Mouse (Mus musculus) heart, embryonic 12.5 days (tissue): ENCODE results near the gene Arl5a. TPM values are rescaled to one million over a fixed set of nuclear protein-coding genes. Genes with fewer than 3 reads are reported as not detected.

Experiments used
- ATAC-seq: fragments of 200-750 bp; cut with Nextera tagmentation; 2 replicates; pipeline ENCODE4 v1.8.0; 2017; ENCODE audit warnings: moderate TSS enrichment, moderate library complexity; ENCODE audit not compliant: insufficient number of reproducible peaks, low FRiP score
- H3K27ac ChIP-seq: fragments of 300-500 bp; sonication (generic); 2 replicates; pipeline ENCODE4 v1.5.1; 2016; ENCODE audit warnings: mild to moderate bottlenecking, moderate library complexity; ENCODE audit not compliant: poor library complexity, severe bottlenecking
- H3K27me3 ChIP-seq: fragments of 300-500 bp; sonication (generic); replicated peaks from 2 replicates; pipeline ENCODE4 v1.6.1; 2016; ENCODE audit warnings: mild to moderate bottlenecking, moderate library complexity
- H3K36me3 ChIP-seq: fragments of 300-500 bp; sonication (generic); 2 replicates; pipeline ENCODE4 v1.6.1; 2016; ENCODE audit warnings: mild to moderate bottlenecking, moderate library complexity
- H3K4me1 ChIP-seq: fragments of 300-500 bp; sonication (generic); replicated peaks from 2 replicates; pipeline ENCODE4 v1.6.1; 2016; ENCODE audit warnings: mild to moderate bottlenecking
- H3K4me2 ChIP-seq: fragments of 300-500 bp; sonication (generic); 2 replicates; pipeline ENCODE4 v1.6.1; 2016; ENCODE audit warnings: mild to moderate bottlenecking, moderate library complexity
- H3K4me3 ChIP-seq: fragments of 300-500 bp; sonication (generic); 2 replicates; pipeline ENCODE4 v1.5.1; 2016; ENCODE audit warnings: mild to moderate bottlenecking
- H3K9ac ChIP-seq: fragments of 300-500 bp; sonication (generic); 2 replicates; pipeline ENCODE4 v1.6.1; 2016; ENCODE audit warnings: mild to moderate bottlenecking, moderate library complexity
- H3K9me3 ChIP-seq: fragments of 300-500 bp; sonication (generic); replicated peaks from 2 replicates; pipeline ENCODE4 v1.6.1; 2016; ENCODE audit warnings: mild to moderate bottlenecking, moderate library complexity
- WGBS: fragments of 180-500 bp; shearing (Covaris S2); methylation state at CpG from one replicate; pipeline ENCODE4 v1.1.7; 2016; 5-methylcytosine and 5-hydroxymethylcytosine counted together
- polyA plus RNA-seq: library from polyadenylated mRNA; unstranded; fragments of >200 nt; fragmentation: Nextera tagmentation; extraction: Ambion mirVana; gene quantifications from 2 replicates; pipeline ENCODE4 v1.2.1, GENCODE M21; 2016

Gene Arl5a
- 86.4 and 90.9 TPM in 2 replicates for polyA plus RNA-seq

DNA sequence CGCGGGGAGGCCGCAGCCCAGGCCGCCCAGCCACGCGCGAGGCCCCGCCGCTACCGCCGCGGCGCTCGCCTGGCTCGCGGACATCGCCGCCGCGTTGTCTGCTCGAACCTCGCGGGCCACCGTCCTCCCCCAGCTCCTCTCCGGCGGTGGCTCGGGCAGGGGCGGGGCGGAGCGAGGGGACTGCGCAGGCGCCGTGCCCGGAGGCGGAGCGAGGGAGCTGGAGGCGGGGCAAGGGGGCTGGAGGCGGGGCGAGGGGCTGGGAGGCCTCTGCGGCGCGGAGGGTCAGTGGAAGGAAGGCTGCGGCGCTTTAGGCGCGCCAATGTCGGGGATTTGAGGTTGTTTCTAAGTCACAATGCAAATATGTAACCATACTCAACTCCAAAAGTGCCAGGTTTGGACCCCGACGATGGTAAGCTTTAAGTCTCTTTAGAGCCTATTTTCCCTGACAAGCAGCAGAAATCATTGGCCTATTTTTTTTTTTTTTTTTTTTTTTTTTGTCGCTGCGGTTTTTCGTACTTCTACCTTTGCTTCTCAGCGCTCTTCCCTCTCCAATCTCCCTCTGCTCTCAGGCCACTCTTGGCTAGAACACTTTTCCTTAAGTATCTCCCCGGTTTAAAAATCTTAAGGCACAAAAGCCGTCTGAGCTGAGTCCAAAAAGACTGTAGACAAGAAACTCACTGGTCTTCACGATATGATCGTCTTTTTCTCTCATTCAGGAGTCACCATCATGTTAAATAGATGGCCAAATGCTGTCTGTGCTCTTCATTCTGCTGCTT lies at the start of gene Arl5a:
Gene Arl5a, minus strand, starts transcription at position 155 of the 776 bp plus-strand sequence.
- Histone ChIP-seq H3K36me3 (no peaks in the 10 kb centered on the region), H3K27ac (peak within 1 kb of the TSS; percentile 80), H3K4me3 (peak within 1 kb of the TSS; percentile 72), H3K27me3 (no peaks in the 10 kb centered on the region), H3K9me3 (no peaks in the 10 kb centered on the region), H3K4me1 (peaks cover 30% of the 10 kb centered on the region), H3K4me2 (peak within 1 kb of the TSS; percentile 86), H3K9ac (peak within 1 kb of the TSS; percentile 86)
- WGBS, result under 1% methylated on average over 57 of the region's 57 CpGs
- ATAC-seq, result peak; percentile 97

GRCm38 (mm10) chr2:52471545-52472291 lies 47.0 kb upstream of the Arl5a start:
- Histone ChIP-seq H3K9ac (no peak overlapping the region), H3K27me3 (no peaks in the 10 kb centered on the region), H3K36me3 (no peaks in the 10 kb centered on the region), H3K9me3 (no peaks in the 10 kb centered on the region), H3K4me3 (no peak overlapping the region), H3K4me1 (peaks cover 15% of the 10 kb centered on the region), H3K4me2 (no peak overlapping the region), H3K27ac (0 out of 2 replicates have a peak overlapping the region, but pooled peaks have one; percentile 5)
- ATAC-seq, result peak; percentile 59; the same call in 1 of the 2 replicates
- WGBS, result 27% methylated on average over 4 of the region's 4 CpGs

GRCm38 (mm10) chr2:52470044-52470560 lies 45.4 kb upstream of the Arl5a start:
- 78% methylated on average over 4 of the region's 4 CpGs for WGBS
- Histone ChIP-seq H3K4me3 (no peak overlapping the region), H3K9me3 (no peaks in the 10 kb centered on the region), H3K4me2 (no peak overlapping the region), H3K27me3 (no peaks in the 10 kb centered on the region), H3K36me3 (no peaks in the 10 kb centered on the region), H3K9ac (no peak overlapping the region), H3K27ac (no peak overlapping the region), H3K4me1 (peaks cover 11% of the 10 kb centered on the region)
- ATAC-seq, result no peak

GRCm38 (mm10) chr2:52467629-52468028 lies 42.9 kb upstream of the Arl5a start:
- Histone ChIP-seq H3K9me3 (no peaks in the 10 kb centered on the region), H3K9ac (no peak overlapping the region), H3K27ac (no peak overlapping the region), H3K36me3 (no peaks in the 10 kb centered on the region), H3K4me3 (no peak overlapping the region), H3K4me1 (peaks cover 11% of the 10 kb centered on the region), H3K4me2 (no peak overlapping the region), H3K27me3 (0 out of 2 replicates have a peak, but pooled peaks cover 5% of the 10 kb centered on the region)
- WGBS, result 70% methylated on average over 6 of the region's 6 CpGs
- no peak for ATAC-seq

GRCm38 (mm10) chr2:52461206-52461967 lies 36.7 kb upstream of the Arl5a start:
- Histone ChIP-seq H3K27me3 (0 out of 2 replicates have a peak, but pooled peaks cover 5% of the 10 kb centered on the region), H3K27ac (no peak overlapping the region), H3K4me3 (no peak overlapping the region), H3K4me1 (no peaks in the 10 kb centered on the region), H3K9ac (no peak overlapping the region), H3K4me2 (no peak overlapping the region), H3K36me3 (no peaks in the 10 kb centered on the region), H3K9me3 (no peaks in the 10 kb centered on the region)
- WGBS, result 86% methylated on average over 12 of the region's 12 CpGs
- ATAC-seq, result no peak

- Histone ChIP-seq H3K27me3 (no peaks in the 10 kb centered on the region), H3K4me3 (no peak overlapping the region), H3K27ac (no peak overlapping the region), H3K9me3 (no peaks in the 10 kb centered on the region), H3K9ac (no peak overlapping the region), H3K4me1 (0 out of 2 replicates have a peak, but pooled peaks cover under 1% of the 10 kb centered on the region), H3K4me2 (no peak overlapping the region), H3K36me3 (no peaks in the 10 kb centered on the region)
- no peak for ATAC-seq
- 64% methylated on average over 7 of the region's 7 CpGs for WGBS
Observed at GRCm38 (mm10) chr2:52455606-52456479, 31.1 kb upstream of the Arl5a start.

DNA sequence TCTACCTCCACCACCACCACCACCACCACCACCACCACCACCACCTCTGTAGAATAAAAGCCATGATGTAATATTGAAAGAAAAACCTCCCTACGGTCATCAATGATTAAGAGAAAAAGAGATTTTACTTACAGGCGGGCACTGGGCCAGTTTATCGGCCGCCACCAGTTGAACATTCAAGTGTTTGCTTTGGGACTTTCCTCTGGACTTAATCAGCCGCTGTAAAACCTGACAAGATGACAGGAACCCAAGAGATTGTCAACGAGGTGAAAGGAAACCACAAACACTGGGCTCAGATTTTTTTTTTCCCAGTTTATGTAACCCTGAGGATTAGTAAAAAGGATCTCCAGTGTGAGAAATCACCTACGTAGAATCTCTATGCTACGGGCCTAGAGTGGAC lies 25.1 kb upstream of the Arl5a start:
- 44% methylated on average over 8 of the region's 8 CpGs for WGBS
- H3K4me3 ChIP-seq, result no peak overlapping the region
- H3K9me3 ChIP-seq, result no peaks in the 10 kb centered on the region
- peaks cover 17% of the 10 kb centered on the region for H3K4me1 ChIP-seq
- H3K27me3 ChIP-seq, result no peaks in the 10 kb centered on the region
- ATAC-seq, result no peak
- no peak overlapping the region for H3K27ac ChIP-seq
- H3K9ac ChIP-seq, result no peak overlapping the region
- H3K4me2 ChIP-seq, result no peak overlapping the region
- H3K36me3 ChIP-seq, result no peaks in the 10 kb centered on the region

DNA sequence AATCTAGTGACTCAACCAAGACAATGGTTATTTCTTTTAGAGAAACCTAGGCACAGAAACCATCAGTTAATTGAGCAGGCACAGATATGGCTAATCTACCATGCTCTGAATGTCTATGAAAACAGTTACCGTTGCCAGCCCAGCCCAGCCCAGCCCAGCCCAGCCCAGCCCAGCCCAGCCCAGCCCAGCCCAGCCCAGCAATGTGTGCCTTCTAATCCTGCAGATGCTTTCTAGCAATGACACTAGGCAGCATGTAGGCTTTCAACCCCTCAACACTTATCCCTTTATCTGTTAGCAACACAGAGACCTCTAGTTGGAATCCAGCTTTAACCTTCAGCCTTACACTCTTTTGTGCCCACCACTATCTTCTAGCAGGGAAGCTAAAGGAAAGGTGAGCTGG lies 24.2 kb upstream of the Arl5a start:
- no peak for ATAC-seq
- WGBS, result 0% methylated on average over 1 of the region's 1 CpGs
- H3K9me3 ChIP-seq, result no peaks in the 10 kb centered on the region

GRCm38 (mm10) chr2:52446648-52447047 lies 21.9 kb upstream of the Arl5a start:
- Histone ChIP-seq H3K4me1 (peaks cover 25% of the 10 kb centered on the region), H3K9ac (no peak overlapping the region), H3K27ac (no peak overlapping the region), H3K9me3 (no peaks in the 10 kb centered on the region), H3K36me3 (no peaks in the 10 kb centered on the region), H3K4me3 (no peak overlapping the region), H3K4me2 (no peak overlapping the region), H3K27me3 (no peaks in the 10 kb centered on the region)
- ATAC-seq, result no peak
- 45% methylated on average over 5 of the region's 5 CpGs for WGBS

More for the DNA sequence above, 24.2 kb upstream of the Arl5a start:
- Histone ChIP-seq H3K4me3 (no peak overlapping the region), H3K4me2 (no peak overlapping the region), H3K27me3 (no peaks in the 10 kb centered on the region), H3K27ac (no peak overlapping the region), H3K9ac (no peak overlapping the region), H3K36me3 (no peaks in the 10 kb centered on the region), H3K4me1 (peaks cover 17% of the 10 kb centered on the region)

DNA sequence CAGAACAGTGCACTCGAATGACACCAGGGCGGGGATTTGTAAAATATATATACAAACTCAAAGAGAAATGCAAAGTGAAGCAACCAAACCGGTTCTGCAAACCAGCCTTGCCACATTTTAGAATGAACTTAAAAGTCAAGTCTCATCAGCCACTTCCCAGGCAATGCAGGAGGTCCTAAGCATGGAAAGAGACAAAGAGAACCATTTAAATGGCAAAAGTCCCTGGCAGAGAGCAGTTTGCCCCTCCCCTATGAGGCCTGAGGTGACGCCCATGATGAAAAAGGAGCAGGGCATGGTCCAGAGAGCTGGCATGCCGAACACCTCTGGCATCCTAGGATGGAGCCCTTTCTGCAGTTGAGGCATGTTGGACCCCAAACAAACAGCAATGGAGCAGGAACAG lies 17.4 kb upstream of the Arl5a start:
- H3K9ac ChIP-seq, result no peak overlapping the region
- ATAC-seq, result no peak
- H3K27me3 ChIP-seq, result no peaks in the 10 kb centered on the region
- H3K36me3 ChIP-seq, result no peaks in the 10 kb centered on the region
- peaks cover 18% of the 10 kb centered on the region for H3K4me1 ChIP-seq
- H3K27ac ChIP-seq, result peak overlapping the region; percentile 20; the same call in 1 of the 2 replicates
- no peak overlapping the region for H3K4me2 ChIP-seq
- WGBS, result 47% methylated on average over 5 of the region's 5 CpGs
- no peak overlapping the region for H3K4me3 ChIP-seq
- no peaks in the 10 kb centered on the region for H3K9me3 ChIP-seq
